Mouse (Mus musculus) erythroblast, embryonic 14.5 days (primary cell): Measurements from ENCODE around the gene Polr3e. TPM values are rescaled to one million over a fixed set of nuclear protein-coding genes. Genes with fewer than 3 reads are reported as not detected.
"Not testable (repeated sequence)": the region's sequence is repeated elsewhere in the genome, so short reads cannot be mapped to it uniquely, and the experiment has no call there.

Experiments used
- H3K27me3 ChIP-seq: 2 replicates; pipeline ENCODE4 v1.6.1; 2012; ENCODE audit warnings: inconsistent platforms; ENCODE audit not compliant: control insufficient read depth
- H3K36me3 ChIP-seq: 2 replicates; pipeline ENCODE4 v1.6.1; 2012; ENCODE audit warnings: mild to moderate bottlenecking, inconsistent platforms; ENCODE audit not compliant: control insufficient read depth
- H3K4me1 ChIP-seq: 2 replicates; pipeline ENCODE4 v1.6.1; 2012; ENCODE audit warnings: inconsistent platforms; ENCODE audit not compliant: control insufficient read depth
- H3K4me3 ChIP-seq: replicated peaks from 2 replicates; pipeline ENCODE3; 2012; ENCODE audit warnings: moderate library complexity, mild to moderate bottlenecking, inconsistent platforms
- H3K9me3 ChIP-seq: 2 replicates; pipeline ENCODE4 v1.6.1; 2012; ENCODE audit warnings: low read length, inconsistent platforms, mixed read lengths; ENCODE audit not compliant: control insufficient read depth
- GATA1 ChIP-seq: IDR thresholded peaks from 2 replicates; pipeline ENCODE4 v1.6.1; 2012; ENCODE audit warnings: low read length, inconsistent platforms, mixed read lengths
- TAL1 ChIP-seq: IDR thresholded peaks from 3 replicates; pipeline ENCODE4 v1.6.1; 2012; ENCODE audit warnings: low read length, inconsistent platforms, mixed read lengths
- polyA plus RNA-seq: library from polyadenylated mRNA; stranded (reverse); fragments of >175 nt; gene quantifications from 2 replicates; pipeline ENCODE4 v1.2.3, GENCODE M21; 2012

The Polr3e gene
- polyA plus RNA-seq, 1 experiment, result 0.34 TPM

DNA sequence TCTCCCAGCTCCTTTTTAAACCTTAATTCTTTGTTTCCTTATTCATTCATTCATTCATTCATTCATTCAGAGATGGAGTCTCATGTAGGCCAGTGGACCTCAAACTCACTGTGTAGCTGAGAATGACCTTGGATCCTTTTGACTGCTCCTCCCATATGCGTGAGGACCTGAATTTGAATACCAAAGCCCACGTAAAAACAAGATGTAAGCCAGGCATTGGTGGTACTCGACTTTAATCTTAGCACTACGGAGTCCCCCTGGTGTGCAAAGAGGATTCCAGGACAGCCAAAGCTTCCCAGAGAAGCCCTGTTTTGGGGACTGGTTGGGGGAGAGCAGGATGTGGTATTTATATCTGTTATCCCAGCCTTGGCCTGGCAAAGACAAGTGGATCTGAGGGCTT lies 17.4 kb upstream of the Polr3e start:
- TF ChIP-seq TAL1, result no peak
- TF ChIP-seq GATA1, result no peak
- no peak overlapping the region for H3K4me3 ChIP-seq
- peaks cover 100% of the 10 kb centered on the region for H3K36me3 ChIP-seq
- no peaks in the 10 kb centered on the region for H3K27me3 ChIP-seq
- H3K4me1 ChIP-seq, result no peaks in the 10 kb centered on the region
- no peaks in the 10 kb centered on the region for H3K9me3 ChIP-seq

- Histone ChIP-seq H3K36me3 (peaks cover 100% of the 10 kb centered on the region), H3K4me1 (no peaks in the 10 kb centered on the region), H3K4me3 (no peak overlapping the region), H3K9me3 (no peaks in the 10 kb centered on the region), H3K27me3 (no peaks in the 10 kb centered on the region)
- no peak for TF ChIP-seq GATA1
- TF ChIP-seq TAL1, result no peak
Observed at GRCm38 (mm10) chr7:120901701-120902100, 15.8 kb upstream of the Polr3e start.

DNA sequence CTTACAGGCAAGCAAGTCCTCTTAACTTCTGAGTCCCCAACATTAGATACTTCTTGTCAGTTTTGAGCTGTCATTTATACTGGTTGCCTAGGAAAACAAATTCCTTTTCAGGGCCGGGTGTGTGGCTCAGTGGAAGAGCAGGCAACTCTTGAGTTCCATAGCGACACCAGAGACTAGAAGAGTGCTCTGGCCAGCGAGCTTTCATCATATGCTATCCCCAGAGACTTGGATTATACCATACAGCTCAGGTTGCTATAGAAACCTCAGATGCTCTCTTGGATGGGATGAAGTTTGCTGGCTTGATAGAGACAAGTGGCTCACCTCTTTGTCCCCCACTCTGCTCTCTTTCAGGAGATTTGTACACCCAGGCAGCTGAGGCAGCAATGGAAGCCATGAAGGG lies 14.6 kb upstream of the Polr3e start:
- Histone ChIP-seq H3K27me3 (no peaks in the 10 kb centered on the region), H3K9me3 (no peaks in the 10 kb centered on the region), H3K36me3 (peaks cover 93% of the 10 kb centered on the region), H3K4me3 (no peak overlapping the region), H3K4me1 (no peaks in the 10 kb centered on the region)
- no peak for TF ChIP-seq GATA1
- TF ChIP-seq TAL1, result no peak

DNA sequence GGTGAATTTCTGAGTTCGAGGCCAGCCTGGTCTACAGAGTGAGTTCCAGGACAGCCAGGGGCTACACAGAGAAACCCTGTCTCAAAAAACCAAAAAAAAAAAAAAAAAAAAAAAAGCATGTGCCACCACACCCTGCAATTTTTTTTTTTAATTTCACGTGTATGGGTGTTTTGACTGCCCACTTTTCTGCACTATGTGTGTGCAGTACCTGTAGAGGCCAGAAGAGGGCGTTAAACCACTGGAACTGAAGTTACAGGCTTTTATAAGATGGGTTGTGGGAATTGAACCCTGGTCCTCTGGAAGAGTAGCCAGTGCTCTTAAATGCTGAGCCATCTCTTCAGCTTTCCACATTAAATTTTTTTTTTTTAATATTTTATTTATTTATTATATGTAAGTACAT lies 7.4 kb upstream of the Polr3e start:
- peaks cover 20% of the 10 kb centered on the region for H3K36me3 ChIP-seq
- H3K4me3 ChIP-seq, H3K27me3 ChIP-seq, H3K9me3 ChIP-seq: not testable (repeated sequence)
- H3K4me1 ChIP-seq, result peaks cover 11% of the 10 kb centered on the region

- H3K36me3 ChIP-seq, H3K4me3 ChIP-seq: not testable (repeated sequence)
- peaks cover 18% of the 10 kb centered on the region for H3K4me1 ChIP-seq
Observed at GRCm38 (mm10) chr7:120911268-120911667, 6.3 kb upstream of the Polr3e start.

DNA sequence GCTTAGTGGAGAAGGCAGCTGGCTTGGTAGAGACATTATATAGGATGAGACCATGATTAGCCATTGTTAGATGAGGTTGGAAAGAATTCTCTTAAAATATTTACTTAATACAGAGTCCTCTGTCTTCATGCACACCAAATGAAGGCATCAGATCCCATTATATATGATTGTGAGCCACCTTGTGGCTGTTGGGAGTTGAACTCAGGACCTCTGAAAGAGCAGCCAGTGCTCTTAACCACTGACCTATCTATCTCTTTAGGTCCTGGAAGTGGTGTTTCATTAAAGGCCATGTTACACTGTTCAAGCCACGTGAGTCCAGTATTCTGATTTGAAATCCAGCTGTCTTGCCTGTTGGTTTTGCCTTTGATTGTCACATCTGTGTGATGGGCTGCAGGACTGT lies 4.2 kb upstream of the Polr3e start:
- H3K27me3 ChIP-seq, result no peaks in the 10 kb centered on the region
- H3K4me1 ChIP-seq, result peaks cover 32% of the 10 kb centered on the region
- H3K9me3 ChIP-seq, result no peaks in the 10 kb centered on the region; the same call in 1 of the 2 replicates
- TF ChIP-seq TAL1, result no peak
- no peak for TF ChIP-seq GATA1
- H3K4me3 ChIP-seq, result no peak overlapping the region
- no peaks in the 10 kb centered on the region for H3K36me3 ChIP-seq

More at GRCm38 (mm10) chr7:120911268-120911667, 6.3 kb upstream of the Polr3e start:
- H3K9me3 ChIP-seq, H3K27me3 ChIP-seq: not testable (repeated sequence)

DNA sequence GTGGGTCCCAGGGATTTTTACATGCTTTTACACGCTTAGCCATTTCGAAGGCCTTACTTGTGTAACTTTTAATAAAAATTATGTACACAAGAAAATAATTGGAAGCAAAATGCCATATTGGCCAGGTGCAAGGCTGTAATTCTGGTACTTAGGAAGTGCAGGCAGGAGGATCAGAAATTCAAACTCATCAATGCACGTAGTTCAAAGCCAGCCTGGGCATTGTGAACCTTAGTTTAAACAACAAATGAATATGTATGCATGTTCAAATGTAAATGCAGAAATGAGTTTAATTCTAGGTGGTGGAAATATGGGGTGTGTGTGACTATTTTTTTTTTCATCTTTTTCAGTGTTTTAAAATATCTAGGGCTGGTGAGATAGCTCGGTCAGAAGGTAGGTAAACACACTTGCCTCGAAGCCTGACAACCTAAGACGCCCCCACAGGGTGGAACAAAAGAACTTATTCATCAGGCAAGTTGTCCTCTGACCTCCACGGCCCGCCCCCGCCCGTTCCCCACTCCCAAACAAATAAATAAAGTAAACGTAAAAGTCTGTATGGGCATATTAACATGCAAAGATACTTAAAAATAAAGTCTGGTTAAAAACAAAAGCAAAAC lies 1.2 kb upstream of the Polr3e start:
- peaks cover 10% of the 10 kb centered on the region for H3K36me3 ChIP-seq
- TF ChIP-seq TAL1 (no peak), GATA1 (no peak)
- H3K27me3 ChIP-seq, result no peaks in the 10 kb centered on the region
- H3K4me1 ChIP-seq, result peaks cover 53% of the 10 kb centered on the region
- peak overlapping the region; percentile 93 for H3K4me3 ChIP-seq
- H3K9me3 ChIP-seq, result no peaks in the 10 kb centered on the region

DNA sequence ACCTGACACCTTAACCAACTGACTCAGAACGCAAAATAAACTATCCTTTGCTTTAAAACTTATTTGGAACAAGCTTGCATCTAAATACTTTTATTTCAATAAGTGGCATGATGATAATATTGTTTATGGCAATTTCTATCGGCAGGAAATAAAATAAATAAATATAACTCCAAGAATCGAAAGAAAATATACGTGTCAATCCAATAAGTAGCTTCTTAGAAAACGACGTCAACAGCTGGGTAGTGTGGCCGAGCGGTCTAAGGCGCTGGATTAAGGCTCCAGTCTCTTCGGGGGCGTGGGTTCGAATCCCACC lies 309 bp upstream of the Polr3e start:
- Histone ChIP-seq H3K4me3 (peak overlapping the region; percentile 93), H3K4me1 (peaks cover 53% of the 10 kb centered on the region), H3K27me3 (no peaks in the 10 kb centered on the region), H3K9me3 (no peaks in the 10 kb centered on the region), H3K36me3 (peaks cover 15% of the 10 kb centered on the region)
- TF ChIP-seq GATA1 (no peak), TAL1 (no peak)

DNA sequence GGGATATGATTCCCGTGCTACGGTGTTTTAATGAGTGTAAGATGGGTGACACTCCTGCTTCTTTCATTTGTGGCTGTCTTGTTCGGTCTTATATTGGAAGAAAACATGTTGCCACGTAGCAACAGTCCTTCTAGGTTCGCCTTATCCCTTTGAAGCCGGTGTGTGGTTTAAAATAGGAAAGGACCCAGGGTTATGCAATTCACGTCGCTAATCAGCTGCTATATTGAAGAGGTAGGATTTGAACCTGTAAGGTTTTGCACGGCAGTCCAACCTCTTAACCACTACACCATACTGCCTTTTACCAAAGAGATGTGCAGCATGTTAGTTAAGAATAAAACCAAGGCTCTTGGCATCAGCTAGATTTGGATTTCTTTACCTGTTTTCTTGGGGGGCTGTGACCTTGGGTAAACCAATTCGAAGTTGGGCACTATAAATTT lies 1.0 kb downstream of the Polr3e start:
- no peak for TF ChIP-seq TAL1
- peak; percentile 24; the same call in 1 of the 2 replicates for TF ChIP-seq GATA1
- Histone ChIP-seq H3K4me3 (peak overlapping the region; percentile 93), H3K9me3 (no peaks in the 10 kb centered on the region), H3K27me3 (no peaks in the 10 kb centered on the region), H3K4me1 (peaks cover 57% of the 10 kb centered on the region), H3K36me3 (peaks cover 28% of the 10 kb centered on the region)

DNA sequence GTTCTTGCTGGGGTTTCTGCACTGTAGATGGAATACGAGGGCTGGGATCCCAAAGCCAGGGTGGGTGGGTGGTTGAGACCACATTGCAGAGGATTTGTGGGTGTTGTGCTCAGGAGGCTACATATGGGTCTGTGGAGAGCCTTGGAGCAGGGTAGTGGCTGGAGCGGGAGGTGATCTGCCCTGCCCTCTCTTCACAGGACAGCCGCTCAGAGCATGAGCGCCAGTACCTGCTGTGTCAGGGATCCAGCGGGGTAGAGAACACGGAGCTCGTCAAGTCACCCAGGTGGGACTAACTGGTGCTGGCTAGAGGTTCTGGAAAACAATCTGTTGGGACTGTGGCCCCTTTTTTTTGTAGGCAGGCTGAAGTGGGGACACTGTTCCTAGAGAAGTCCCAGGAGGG lies 15.6 kb downstream of the Polr3e start:
- no peaks in the 10 kb centered on the region for H3K9me3 ChIP-seq
- H3K4me3 ChIP-seq, result no peak overlapping the region
- no peak for TF ChIP-seq GATA1
- no peak for TF ChIP-seq TAL1
- peaks cover 22% of the 10 kb centered on the region for H3K4me1 ChIP-seq
- peaks cover 94% of the 10 kb centered on the region for H3K36me3 ChIP-seq
- H3K27me3 ChIP-seq, result no peaks in the 10 kb centered on the region
